Mouse (Mus musculus) liver, embryonic 16.5 days (tissue): ENCODE measurements at regions not wholly inside any gene's neighbourhood (a gene's known extent, or its start where the extent isn't known, plus 50 kb on each side); places are given as distances from the start of the nearest gene placed in this dataset.
A peak's percentile ranks its signal among the peaks of the same experiment; 100 is the strongest.

Experiments
- ATAC-seq: fragments of 200-750 bp; cut with Nextera tagmentation; 2 replicates; pipeline ENCODE4 v1.8.0; 2017; ENCODE audit warnings: low read depth, mild to moderate bottlenecking, moderate number of reproducible peaks, moderate library complexity
- H3K27ac ChIP-seq: fragments of 300-500 bp; sonication (generic); 2 replicates; pipeline ENCODE4 v1.5.1; 2014; ENCODE audit warnings: mild to moderate bottlenecking, low read length
- H3K27me3 ChIP-seq: fragments of 300-500 bp; sonication (generic); 2 replicates; pipeline ENCODE4 v1.6.1; 2014; ENCODE audit warnings: low read depth, low read length, mixed read lengths; ENCODE audit not compliant: control insufficient read depth, insufficient read depth
- H3K36me3 ChIP-seq: fragments of 300-500 bp; sonication (generic); 2 replicates; pipeline ENCODE4 v1.6.1; 2014; ENCODE audit warnings: mild to moderate bottlenecking; ENCODE audit not compliant: control insufficient read depth, insufficient read depth
- H3K4me1 ChIP-seq: fragments of 300-500 bp; sonication (generic); 2 replicates; pipeline ENCODE4 v1.6.1; 2014; ENCODE audit warnings: low read depth, low read length, mixed read lengths; ENCODE audit not compliant: control insufficient read depth
- H3K4me2 ChIP-seq: fragments of 300-500 bp; sonication (generic); 2 replicates; pipeline ENCODE4 v1.6.1; 2014; ENCODE audit warnings: low read depth, low read length, mixed read lengths
- H3K4me3 ChIP-seq: fragments of 300-500 bp; sonication (generic); 2 replicates; pipeline ENCODE4 v1.5.1; 2014; ENCODE audit warnings: low read depth, mild to moderate bottlenecking, low read length
- H3K9ac ChIP-seq: fragments of 300-500 bp; sonication (generic); 2 replicates; pipeline ENCODE4 v1.6.1; 2014; ENCODE audit warnings: low read depth, low read length
- H3K9me3 ChIP-seq: fragments of 300-500 bp; sonication (generic); replicated peaks from 2 replicates; pipeline ENCODE4 v1.6.1; 2016; ENCODE audit warnings: low read length; ENCODE audit not compliant: control insufficient read depth
- WGBS: fragments of 180-500 bp; shearing (Covaris S2); extraction: QIAGEN DNeasy Blood & Tissue Kit; methylation state at CpG from one replicate; pipeline ENCODE4 v1.1.7; 2014; ENCODE audit not compliant: insufficient replicate concordance; 5-methylcytosine and 5-hydroxymethylcytosine counted together

GRCm38 (mm10) chr3:38187406-38187896 lies 297.2 kb downstream of the Ankrd50 start:
- no peak for ATAC-seq
- no peak overlapping the region for H3K4me2 ChIP-seq
- no peaks in the 10 kb centered on the region for H3K9me3 ChIP-seq
- no peak overlapping the region for H3K4me3 ChIP-seq
- no peak overlapping the region for H3K9ac ChIP-seq
- no peak overlapping the region for H3K27ac ChIP-seq
- H3K4me1 ChIP-seq = no peaks in the 10 kb centered on the region
- H3K36me3 ChIP-seq = no peaks in the 10 kb centered on the region
- 68% methylated on average over 3 of the region's 3 CpGs for WGBS
- no peaks in the 10 kb centered on the region for H3K27me3 ChIP-seq

GRCm38 (mm10) chr3:38186503-38186902 lies 298.1 kb downstream of the Ankrd50 start:
- WGBS = 34% methylated on average over 1 of the region's 1 CpGs
- no peaks in the 10 kb centered on the region for H3K27me3 ChIP-seq
- ATAC-seq = peak; percentile 68
- no peaks in the 10 kb centered on the region for H3K4me1 ChIP-seq
- no peak overlapping the region for H3K27ac ChIP-seq
- no peak overlapping the region for H3K4me2 ChIP-seq
- H3K9me3 ChIP-seq = no peaks in the 10 kb centered on the region
- H3K36me3 ChIP-seq = no peaks in the 10 kb centered on the region
- no peak overlapping the region for H3K4me3 ChIP-seq
- H3K9ac ChIP-seq = no peak overlapping the region

- ATAC-seq = no peak
- Histone ChIP-seq H3K4me1 (no peaks in the 10 kb centered on the region), H3K9me3 (no peaks in the 10 kb centered on the region), H3K36me3 (no peaks in the 10 kb centered on the region), H3K4me3 (no peak overlapping the region), H3K27me3 (no peaks in the 10 kb centered on the region), H3K9ac (no peak overlapping the region), H3K27ac (no peak overlapping the region), H3K4me2 (no peak overlapping the region)
These were observed 306.3 kb downstream of the Ankrd50 start for GRCm38 (mm10) chr3:38178295-38178694.

GRCm38 (mm10) chr3:38175946-38176345 lies 308.7 kb downstream of the Ankrd50 start:
- H3K9ac ChIP-seq = no peak overlapping the region
- WGBS = 72% methylated on average over 12 of the region's 12 CpGs
- no peaks in the 10 kb centered on the region for H3K4me1 ChIP-seq
- ATAC-seq = no peak
- H3K4me2 ChIP-seq = no peak overlapping the region
- no peaks in the 10 kb centered on the region for H3K36me3 ChIP-seq
- H3K27ac ChIP-seq = no peak overlapping the region
- no peaks in the 10 kb centered on the region for H3K27me3 ChIP-seq
- H3K9me3 ChIP-seq = no peaks in the 10 kb centered on the region
- no peak overlapping the region for H3K4me3 ChIP-seq

- Histone ChIP-seq H3K4me3 (no peak overlapping the region), H3K9me3 (no peaks in the 10 kb centered on the region), H3K27ac (no peak overlapping the region), H3K36me3 (no peaks in the 10 kb centered on the region), H3K9ac (no peak overlapping the region), H3K27me3 (no peaks in the 10 kb centered on the region), H3K4me2 (no peak overlapping the region), H3K4me1 (no peaks in the 10 kb centered on the region)
- 28% methylated on average over 8 of the region's 8 CpGs for WGBS
- no peak for ATAC-seq
These were observed 309.8 kb downstream of the Ankrd50 start for GRCm38 (mm10) chr3:38174735-38175280.

GRCm38 (mm10) chr3:38152408-38152807 lies 332.2 kb downstream of the Ankrd50 start:
- ATAC-seq = no peak
- H3K27me3 ChIP-seq = no peaks in the 10 kb centered on the region
- no peak overlapping the region for H3K9ac ChIP-seq
- no peak overlapping the region for H3K4me3 ChIP-seq
- H3K4me1 ChIP-seq = no peaks in the 10 kb centered on the region
- 71% methylated on average over 1 of the region's 1 CpGs for WGBS
- H3K27ac ChIP-seq = no peak overlapping the region
- no peak overlapping the region for H3K4me2 ChIP-seq
- no peaks in the 10 kb centered on the region for H3K36me3 ChIP-seq
- no peaks in the 10 kb centered on the region for H3K9me3 ChIP-seq

- H3K9me3 ChIP-seq = no peaks in the 10 kb centered on the region
- H3K36me3 ChIP-seq = no peaks in the 10 kb centered on the region
- no peaks in the 10 kb centered on the region for H3K4me1 ChIP-seq
- no peak overlapping the region for H3K4me2 ChIP-seq
- H3K9ac ChIP-seq = no peak overlapping the region
- 56% methylated on average over 6 of the region's 6 CpGs for WGBS
- H3K27me3 ChIP-seq = no peaks in the 10 kb centered on the region
- no peak overlapping the region for H3K27ac ChIP-seq
- no peak overlapping the region for H3K4me3 ChIP-seq
- ATAC-seq = 0 out of 2 replicates have a peak, but pooled peaks have one; percentile 19
These were observed 332.8 kb downstream of the Ankrd50 start for GRCm38 (mm10) chr3:38151821-38152220.

GRCm38 (mm10) chr3:38146663-38147062 lies 338.0 kb downstream of the Ankrd50 start:
- Histone ChIP-seq H3K4me2 (no peak overlapping the region), H3K27me3 (no peaks in the 10 kb centered on the region), H3K27ac (no peak overlapping the region), H3K36me3 (no peaks in the 10 kb centered on the region), H3K4me3 (no peak overlapping the region), H3K9ac (no peak overlapping the region), H3K9me3 (no peaks in the 10 kb centered on the region), H3K4me1 (no peaks in the 10 kb centered on the region; the same call in 1 of the 2 replicates)
- WGBS = 51% methylated on average over 2 of the region's 2 CpGs
- no peak for ATAC-seq

- Histone ChIP-seq H3K9me3 (no peaks in the 10 kb centered on the region), H3K27me3 (no peaks in the 10 kb centered on the region), H3K4me1 (no peaks in the 10 kb centered on the region; the same call in 1 of the 2 replicates), H3K9ac (no peak overlapping the region), H3K36me3 (no peaks in the 10 kb centered on the region), H3K27ac (no peak overlapping the region), H3K4me2 (no peak overlapping the region), H3K4me3 (no peak overlapping the region)
- WGBS = 41% methylated on average over 2 of the region's 2 CpGs
- ATAC-seq = no peak
These were observed 339.2 kb downstream of the Ankrd50 start for GRCm38 (mm10) chr3:38145444-38145843.
